Mouse (Mus musculus): ENCODE data around the gene Hsd17b7.
A peak's percentile ranks its signal among the peaks of the same experiment; 100 is the strongest.
"Not testable (repeated sequence)": the region's sequence is repeated elsewhere in the genome, so short reads cannot be mapped to it uniquely, and the experiment has no call there.

Gene Hsd17b7

DNA sequence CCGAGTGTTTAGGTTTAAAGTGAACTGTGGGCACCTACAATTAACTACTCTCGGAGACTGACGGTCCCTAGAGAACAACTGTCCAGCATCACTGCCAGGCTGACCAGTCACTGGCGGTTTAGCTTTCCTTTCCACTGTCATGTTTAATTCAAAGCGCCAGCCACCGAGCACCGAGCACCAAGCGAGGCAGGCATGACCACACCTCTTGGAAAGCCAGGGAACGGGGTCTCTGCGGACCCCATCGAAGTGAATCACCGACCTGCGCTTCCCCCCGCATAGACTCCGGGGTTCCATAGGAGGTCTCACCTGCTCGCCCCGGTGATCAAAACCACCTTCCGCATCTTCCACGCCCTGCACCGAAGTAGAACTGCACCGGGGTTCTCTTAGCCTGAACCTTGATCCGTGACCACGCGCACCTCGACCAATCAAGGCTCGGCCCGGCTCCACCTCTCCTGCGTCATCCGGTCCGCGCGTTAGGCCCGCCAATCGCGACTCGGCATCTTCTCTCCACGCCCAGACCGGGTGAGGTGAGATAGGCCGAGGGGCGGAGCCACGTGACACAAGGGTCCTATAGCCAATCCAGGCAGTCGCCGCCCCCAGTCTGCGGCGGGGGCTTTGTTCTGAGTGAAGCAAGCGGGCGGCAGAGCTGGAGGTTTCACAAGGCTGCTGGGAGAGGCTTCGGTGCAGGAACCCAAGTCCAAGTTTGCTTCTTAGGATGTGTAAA lies at the start of gene Hsd17b7:
Hsd17b7 (minus strand) TSS at position 450 of the 724 bp plus-strand sequence.
- peak; percentile 98 to 99 for DNase-seq (ENCODE audit: low spot score in 2 of 2)

DNA sequence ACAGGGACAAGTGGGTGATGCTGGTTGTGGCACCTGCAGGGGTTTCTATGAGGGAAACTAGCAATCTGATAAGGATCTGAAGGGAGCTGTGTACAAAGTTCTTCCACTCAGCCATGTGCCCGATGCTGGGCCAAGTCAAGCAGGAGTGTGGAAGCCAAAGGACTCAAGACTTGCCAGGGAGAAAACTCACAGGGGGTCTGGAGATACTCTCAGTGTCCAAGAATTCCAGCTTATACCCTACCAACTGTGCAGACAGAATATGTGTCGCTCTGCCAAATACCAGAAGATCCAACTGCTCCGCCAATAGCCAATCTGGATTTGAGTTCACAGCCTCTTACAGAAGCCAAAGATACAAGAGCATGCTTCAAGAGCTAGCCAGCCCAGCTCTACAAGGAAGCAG lies 45.7 kb upstream of the Hsd17b7 start:
- DNase-seq (ENCODE audit: low spot score in 2 of 2) = no peak

- no peak for DNase-seq (ENCODE audit: low spot score in 2 of 2)
These were observed 41.9 kb upstream of the Hsd17b7 start for GRCm38 (mm10) chr1:170010716-170011505.

- no peak for DNase-seq (ENCODE audit: low spot score in 2 of 2)
These were observed 40.3 kb upstream of the Hsd17b7 start for GRCm38 (mm10) chr1:170009296-170009695.

- no peak for DNase-seq (ENCODE audit: low spot score in 2 of 2)
These were observed 39.6 kb upstream of the Hsd17b7 start for GRCm38 (mm10) chr1:170008432-170009220.

GRCm38 (mm10) chr1:170006516-170006915 lies 37.5 kb upstream of the Hsd17b7 start:
- no peak for DNase-seq (ENCODE audit: low spot score in 2 of 2)

- DNase-seq (ENCODE audit: low spot score in 2 of 2) = no peak
These were observed 36.3 kb upstream of the Hsd17b7 start for GRCm38 (mm10) chr1:170005297-170005696.

DNA sequence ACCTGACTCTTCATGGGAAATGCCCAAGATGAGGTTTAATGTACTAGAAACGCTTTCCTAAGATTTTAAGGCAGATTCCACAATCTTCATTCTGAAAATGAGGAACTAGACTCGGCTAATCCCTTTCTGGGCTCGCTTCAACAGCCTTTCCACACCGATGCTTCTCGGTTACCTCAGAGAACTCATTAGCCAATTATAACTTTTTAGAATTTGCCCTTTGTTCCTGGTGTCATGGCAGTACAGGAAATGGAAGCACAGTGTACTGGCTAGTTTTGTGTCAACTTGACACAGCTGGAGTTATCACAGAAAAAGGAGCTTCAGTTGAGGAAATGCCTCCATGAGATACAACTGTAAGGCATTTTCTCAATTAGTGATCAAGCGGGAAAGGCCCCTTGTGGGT lies 24.9 kb upstream of the Hsd17b7 start:
- DNase-seq (ENCODE audit: low spot score in 2 of 2) = not testable (repeated sequence)

DNA sequence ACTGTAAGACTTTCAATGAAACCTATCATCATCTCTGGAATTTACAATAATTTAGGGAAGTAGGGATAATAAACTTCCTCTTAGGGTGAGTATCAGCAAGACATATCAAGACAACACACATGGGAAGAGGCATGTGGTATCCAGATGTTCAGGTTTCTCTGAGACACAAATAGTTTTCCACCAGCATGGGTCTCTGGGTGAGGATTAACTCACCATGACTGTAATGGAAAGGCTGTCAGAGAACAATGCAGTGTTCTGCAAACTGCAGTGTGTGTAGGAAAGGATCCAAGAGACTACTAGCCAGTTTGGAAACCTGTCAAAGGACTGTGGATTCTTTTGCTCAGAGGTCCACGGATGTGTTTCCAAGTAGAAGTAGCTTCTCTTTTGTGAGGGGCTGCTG lies 17.1 kb upstream of the Hsd17b7 start:
- DNase-seq (ENCODE audit: low spot score in 2 of 2) = no peak

DNA sequence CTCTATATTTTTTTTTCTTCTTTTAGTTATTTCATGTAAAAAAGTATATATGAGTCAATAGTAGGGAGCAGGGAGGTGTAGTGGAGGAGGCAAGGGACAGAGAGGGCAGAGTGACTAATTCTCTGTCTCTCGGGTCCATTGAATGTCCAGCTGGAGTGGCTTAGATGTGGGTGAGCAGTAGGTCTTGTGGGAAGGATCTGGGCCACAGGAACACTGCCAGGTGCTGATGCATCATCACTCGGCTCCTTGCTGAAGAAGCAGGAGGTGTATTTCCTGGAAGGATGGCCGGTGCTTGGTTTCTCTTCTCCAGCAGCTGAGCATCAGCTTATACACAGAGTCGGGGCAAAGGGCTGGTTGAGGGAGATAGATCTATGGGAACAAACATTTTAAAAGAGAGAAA lies 8.6 kb upstream of the Hsd17b7 start:
- DNase-seq (ENCODE audit: low spot score in 2 of 2) = no peak

- DNase-seq (ENCODE audit: low spot score in 2 of 2) = no peak
These were observed 3.0 kb upstream of the Hsd17b7 start for GRCm38 (mm10) chr1:169971998-169972397.

- no peak for DNase-seq (ENCODE audit: low spot score in 2 of 2)
These were observed 1.9 kb upstream of the Hsd17b7 start for GRCm38 (mm10) chr1:169970936-169971335.

DNA sequence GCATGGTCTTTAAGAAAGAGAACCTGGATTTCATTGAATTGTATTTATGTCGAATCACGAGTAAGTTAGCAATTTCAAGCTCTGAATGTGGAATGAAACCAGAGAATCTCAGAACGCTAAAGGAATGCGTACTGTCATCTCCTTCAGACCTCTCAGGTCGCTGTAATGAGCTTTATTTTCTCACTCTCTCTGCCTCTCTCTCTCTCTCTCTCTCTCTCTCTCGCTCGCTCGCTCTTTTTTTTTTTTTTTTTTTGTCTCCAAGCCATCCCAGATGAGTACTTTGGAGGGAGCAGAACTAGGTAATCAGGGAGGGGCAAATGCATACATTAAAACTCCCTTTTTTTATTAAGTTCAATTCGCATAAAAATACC lies 460 bp upstream of the Hsd17b7 start:
- no peak for DNase-seq (ENCODE audit: low spot score in 2 of 2)

DNA sequence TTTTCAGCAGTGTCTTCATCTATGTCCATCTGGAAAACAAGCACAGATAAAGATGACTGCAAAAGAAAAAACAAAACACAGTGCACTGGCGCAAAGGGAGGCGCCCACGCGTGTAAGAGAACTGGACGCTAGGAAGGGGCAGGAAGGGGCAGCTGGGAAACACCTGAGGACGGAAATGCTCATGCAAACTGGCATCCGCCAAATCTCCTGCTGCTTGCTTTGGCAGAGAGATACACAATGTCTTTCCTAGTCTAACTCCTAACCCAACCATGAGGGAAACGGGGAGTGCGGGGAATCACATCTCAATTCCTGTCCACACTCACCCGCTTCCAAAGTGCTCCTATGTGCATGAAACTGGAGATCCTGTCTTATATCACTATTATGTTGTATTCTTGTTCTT lies 15.9 kb downstream of the Hsd17b7 start:
- no peak for DNase-seq (ENCODE audit: low spot score in 2 of 2)

GRCm38 (mm10) chr1:169952636-169953035 lies 16.4 kb downstream of the Hsd17b7 start:
- no peak for DNase-seq (ENCODE audit: low spot score in 2 of 2)

DNA sequence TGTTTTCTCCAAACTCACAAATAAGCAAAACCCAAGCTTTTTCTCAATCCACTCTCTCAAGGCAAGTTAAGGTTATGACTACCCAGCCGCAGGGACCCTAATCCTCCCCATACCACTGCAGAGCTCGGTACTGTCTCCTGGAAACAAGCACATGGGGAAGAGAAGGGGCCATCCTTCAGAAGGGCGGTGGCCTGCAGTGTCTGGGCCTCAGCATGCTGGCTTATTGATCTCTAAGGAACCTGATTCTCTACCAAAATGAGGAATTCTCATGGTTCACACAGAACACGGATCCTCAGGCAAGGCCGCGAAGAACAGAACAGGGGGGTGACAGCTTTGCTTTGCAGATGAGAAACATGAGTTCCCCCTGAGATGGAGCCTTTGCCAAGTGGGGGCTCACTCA lies 17.5 kb downstream of the Hsd17b7 start:
- no peak for DNase-seq (ENCODE audit: low spot score in 2 of 2)

DNA sequence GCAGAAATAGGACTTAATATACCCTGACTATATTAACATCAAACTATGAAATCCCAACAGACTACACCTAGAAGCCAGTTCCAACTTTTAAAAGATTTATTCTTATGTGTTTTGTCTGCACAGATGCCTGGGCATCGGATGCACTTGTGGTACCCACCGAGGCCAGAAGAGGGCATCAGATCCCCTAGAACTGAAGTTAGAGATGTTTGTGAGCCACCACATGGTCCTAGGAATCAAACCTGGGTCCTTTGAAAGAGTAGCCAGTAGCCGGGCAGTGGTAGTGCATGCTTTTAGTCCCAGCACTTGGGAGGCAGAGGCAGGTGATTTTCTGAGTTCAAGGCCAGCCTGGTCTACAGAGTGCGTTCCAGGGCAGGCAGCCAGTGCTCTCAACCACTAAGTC lies 18.4 kb downstream of the Hsd17b7 start:
- DNase-seq (ENCODE audit: low spot score in 2 of 2) = no peak

GRCm38 (mm10) chr1:169949981-169950380 lies 19.1 kb downstream of the Hsd17b7 start:
- no peak for DNase-seq (ENCODE audit: low spot score in 2 of 2)

GRCm38 (mm10) chr1:169948866-169949265 lies 20.2 kb downstream of the Hsd17b7 start:
- DNase-seq (ENCODE audit: low spot score in 2 of 2) = no peak

DNA sequence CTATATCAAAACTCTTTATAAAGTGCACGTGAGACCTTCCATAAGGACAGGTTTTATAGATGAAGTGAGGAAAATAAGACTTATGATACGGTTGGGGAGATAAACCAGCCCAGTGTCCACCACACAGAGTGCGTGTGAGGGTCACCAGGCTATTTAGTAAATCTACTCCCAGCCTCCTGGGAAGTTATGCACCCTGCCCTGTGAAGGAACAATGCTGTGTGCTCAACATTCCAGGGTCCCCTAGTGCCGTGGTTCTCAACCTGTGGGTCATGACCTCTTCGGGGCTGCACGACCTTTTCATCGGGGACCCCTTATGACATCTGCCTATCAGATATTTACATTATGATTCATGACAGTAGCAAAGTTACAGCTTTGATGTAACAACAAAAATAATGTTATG lies 20.8 kb downstream of the Hsd17b7 start:
- DNase-seq (ENCODE audit: low spot score in 2 of 2) = no peak

GRCm38 (mm10) chr1:169947654-169948053 lies 21.4 kb downstream of the Hsd17b7 start:
- DNase-seq (ENCODE audit: low spot score in 2 of 2) = no peak

DNA sequence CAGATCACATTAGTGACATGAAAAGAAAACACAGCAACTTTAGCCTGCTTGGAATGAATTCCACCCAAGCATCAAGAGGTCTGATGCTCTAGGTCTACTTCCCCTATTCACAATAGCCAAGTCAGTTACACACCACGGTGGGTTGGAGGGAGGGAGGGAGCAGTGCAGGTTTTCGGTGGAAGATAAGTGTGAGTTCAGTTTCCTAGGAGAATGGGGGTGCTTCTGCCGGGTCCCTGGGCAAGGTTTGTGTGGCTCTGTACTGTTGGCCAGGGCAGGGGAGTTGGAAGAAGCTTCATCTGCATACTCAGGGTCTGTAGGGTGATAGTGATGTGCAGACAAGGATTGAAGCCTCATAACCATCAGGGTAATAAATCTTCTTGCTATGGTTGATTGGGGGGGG lies 23.0 kb downstream of the Hsd17b7 start:
- DNase-seq (ENCODE audit: low spot score in 2 of 2) = no peak
